Mouse (Mus musculus) lung, embryonic 16.5 days (tissue): ENCODE results near the gene Tlr9. TPM values are rescaled to one million over a fixed set of nuclear protein-coding genes. Genes with fewer than 3 reads are reported as not detected.

ENCODE experiments used
- ATAC-seq: fragments of 200-750 bp; cut with Nextera tagmentation; 2 replicates; pipeline ENCODE4 v1.8.0; 2017; ENCODE audit warnings: low read depth, mild to moderate bottlenecking, moderate library complexity
- H3K27ac ChIP-seq: fragments of 300-500 bp; sonication (generic); 2 replicates; pipeline ENCODE4 v1.5.1; 2014; ENCODE audit warnings: mild to moderate bottlenecking, control low read depth, low read length
- H3K27me3 ChIP-seq: fragments of 300-500 bp; sonication (generic); 2 replicates; pipeline ENCODE4 v1.6.1; 2014; ENCODE audit warnings: low read depth, low read length, mixed read lengths; ENCODE audit not compliant: control insufficient read depth, insufficient read depth
- H3K36me3 ChIP-seq: fragments of 300-500 bp; sonication (generic); 2 replicates; pipeline ENCODE4 v1.6.1; 2014; ENCODE audit warnings: low read length; ENCODE audit not compliant: control insufficient read depth, insufficient read depth
- H3K4me1 ChIP-seq: fragments of 300-500 bp; sonication (generic); replicated peaks from 2 replicates; pipeline ENCODE4 v1.6.1; 2014; ENCODE audit warnings: low read length, mixed read lengths; ENCODE audit not compliant: control insufficient read depth, insufficient read depth
- H3K4me2 ChIP-seq: fragments of 300-500 bp; sonication (generic); 2 replicates; pipeline ENCODE4 v1.6.1; 2014; ENCODE audit warnings: low read depth, low read length, control low read depth
- H3K4me3 ChIP-seq: fragments of 300-500 bp; sonication (generic); 2 replicates; pipeline ENCODE4 v1.5.1; 2014; ENCODE audit warnings: mild to moderate bottlenecking, low read length, control low read depth
- H3K9ac ChIP-seq: fragments of 300-500 bp; sonication (generic); 2 replicates; pipeline ENCODE4 v1.6.1; 2014; ENCODE audit warnings: low read length, control low read depth
- H3K9me3 ChIP-seq: fragments of 300-500 bp; sonication (generic); 2 replicates; pipeline ENCODE4 v1.6.1; 2016; ENCODE audit warnings: low read length; ENCODE audit not compliant: control insufficient read depth
- WGBS: fragments of 180-500 bp; shearing (Covaris S2); extraction: QIAGEN DNeasy Blood & Tissue Kit; methylation state at CpG from one replicate; pipeline ENCODE4 v1.1.7; 2014; 5-methylcytosine and 5-hydroxymethylcytosine counted together
- polyA plus RNA-seq: library from polyadenylated mRNA; unstranded; fragments of >200 nt; fragmentation: Nextera tagmentation; extraction: Ambion mirVana; gene quantifications from 2 replicates; pipeline ENCODE4 v1.2.1, GENCODE M21; 2015

Gene Tlr9
- polyA plus RNA-seq, 1 experiment from 2014 or later: not detected

DNA sequence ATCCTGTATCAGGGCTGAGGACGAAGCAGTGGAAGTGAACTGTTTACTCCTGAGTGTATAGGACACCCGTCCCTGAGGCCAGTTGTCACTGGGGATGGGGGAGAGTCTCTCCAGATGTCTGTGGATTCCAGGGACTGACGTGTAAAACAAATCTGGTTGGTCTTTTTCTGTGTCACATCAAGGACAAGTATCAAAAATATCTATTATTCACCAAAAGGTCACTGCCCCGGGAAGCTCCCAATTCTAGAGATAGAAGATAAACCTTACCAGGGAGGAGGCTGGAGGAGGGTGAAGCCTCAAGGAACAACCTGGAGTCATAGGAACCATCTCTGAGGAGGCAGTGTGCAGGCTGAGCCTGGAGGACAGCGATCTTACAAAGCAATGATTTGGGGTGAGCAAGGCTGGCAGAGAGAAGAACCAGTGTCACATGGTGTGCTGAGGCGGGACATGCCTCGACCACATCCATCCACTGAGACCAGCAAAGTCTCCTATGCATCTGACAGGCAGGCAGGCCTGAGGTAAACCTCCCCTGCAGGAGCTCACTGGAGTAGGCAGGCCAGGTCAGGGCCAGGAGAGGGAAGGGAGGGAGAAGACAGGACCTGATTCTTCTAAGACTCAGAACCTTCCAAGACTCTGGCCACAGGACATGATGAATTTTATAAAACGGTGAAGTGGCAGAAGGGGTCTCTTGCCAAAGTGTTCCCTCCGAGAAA lies 46.8 kb downstream of the Tlr9 start:
- no peaks in the 10 kb centered on the region for H3K9me3 ChIP-seq
- H3K27ac ChIP-seq: no peak overlapping the region
- no peaks in the 10 kb centered on the region; the same call in 1 of the 2 replicates for H3K4me1 ChIP-seq
- no peak overlapping the region for H3K4me3 ChIP-seq
- no peaks in the 10 kb centered on the region for H3K27me3 ChIP-seq
- ATAC-seq: no peak
- H3K9ac ChIP-seq: no peak overlapping the region
- WGBS: 47% methylated on average over 9 of the region's 9 CpGs
- H3K4me2 ChIP-seq: no peak overlapping the region
- H3K36me3 ChIP-seq: no peaks in the 10 kb centered on the region

DNA sequence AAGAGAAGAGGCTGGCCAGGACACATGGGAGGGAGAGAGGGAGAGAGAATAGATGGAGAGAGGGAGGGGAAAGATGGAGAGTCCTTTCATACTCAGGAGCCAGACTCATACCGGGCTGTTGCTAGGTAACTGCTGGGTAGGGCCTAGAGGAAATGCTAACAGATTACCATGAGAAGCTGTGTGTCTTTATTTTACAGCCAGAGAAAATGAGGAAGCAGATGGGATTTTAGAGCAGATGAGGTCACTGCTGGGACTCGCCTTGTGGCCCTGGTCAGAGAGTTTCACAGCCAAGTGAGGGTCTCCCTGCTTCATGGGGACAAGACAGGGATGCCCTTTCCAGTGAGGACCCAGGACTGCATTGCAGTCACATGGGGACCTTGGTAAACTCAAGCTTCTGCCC lies 47.5 kb downstream of the Tlr9 start:
- no peak overlapping the region for H3K4me2 ChIP-seq
- no peaks in the 10 kb centered on the region for H3K9me3 ChIP-seq
- 0 out of 2 replicates have a peak, but pooled peaks have one; percentile 29 for ATAC-seq
- no peak overlapping the region for H3K9ac ChIP-seq
- H3K4me3 ChIP-seq: no peak overlapping the region
- no peaks in the 10 kb centered on the region for H3K36me3 ChIP-seq
- 25% methylated on average over 2 of the region's 2 CpGs for WGBS
- H3K27ac ChIP-seq: no peak overlapping the region
- no peaks in the 10 kb centered on the region; the same call in 1 of the 2 replicates for H3K4me1 ChIP-seq
- H3K27me3 ChIP-seq: no peaks in the 10 kb centered on the region

DNA sequence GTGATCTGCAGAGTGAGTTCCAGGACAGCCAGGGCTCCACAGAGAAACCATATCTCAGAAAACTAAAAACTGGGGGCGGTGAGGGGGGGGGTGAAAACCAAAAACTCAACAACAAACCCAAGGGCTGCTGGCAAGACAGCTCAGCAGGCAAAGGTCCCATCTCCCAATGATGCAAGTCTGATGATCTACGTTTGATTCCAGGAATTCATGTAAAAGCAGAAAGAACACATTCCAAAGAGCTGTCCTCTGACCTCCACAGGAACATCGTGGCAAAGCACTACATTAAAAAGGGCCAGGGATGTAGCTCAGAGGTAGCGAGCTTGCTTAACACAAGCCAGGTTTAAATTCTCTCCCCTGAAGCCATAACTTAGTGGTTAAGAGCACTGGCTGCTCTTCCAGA lies 48.3 kb downstream of the Tlr9 start:
- H3K36me3 ChIP-seq: no peaks in the 10 kb centered on the region
- ATAC-seq: no peak
- H3K27me3 ChIP-seq: no peaks in the 10 kb centered on the region
- 59% methylated on average over 4 of the region's 4 CpGs for WGBS
- no peak overlapping the region for H3K4me2 ChIP-seq
- H3K9ac ChIP-seq: no peak overlapping the region
- H3K9me3 ChIP-seq: no peaks in the 10 kb centered on the region
- H3K4me3 ChIP-seq: no peak overlapping the region
- no peaks in the 10 kb centered on the region; the same call in 1 of the 2 replicates for H3K4me1 ChIP-seq
- H3K27ac ChIP-seq: no peak overlapping the region

DNA sequence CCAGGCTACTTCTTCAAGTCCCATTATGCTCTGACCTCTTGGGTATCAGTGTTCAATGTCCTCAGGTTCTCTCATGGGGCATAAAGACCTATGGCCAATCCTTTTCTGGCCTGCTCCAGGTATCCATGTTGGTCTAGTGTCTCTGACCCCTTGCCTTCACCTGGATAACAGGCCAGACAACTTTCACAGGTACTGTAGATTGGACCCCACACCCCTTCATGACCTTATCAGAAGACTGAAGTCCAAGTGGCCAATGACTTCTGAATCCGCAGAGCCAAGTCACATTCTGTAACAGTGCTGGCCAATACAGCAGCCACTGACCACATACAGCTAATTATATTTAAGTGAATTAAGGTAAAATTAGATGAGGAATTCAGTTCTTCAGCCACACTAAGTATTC lies 49.9 kb downstream of the Tlr9 start:
- ATAC-seq: no peak
- 91% methylated on average over 1 of the region's 1 CpGs for WGBS

DNA sequence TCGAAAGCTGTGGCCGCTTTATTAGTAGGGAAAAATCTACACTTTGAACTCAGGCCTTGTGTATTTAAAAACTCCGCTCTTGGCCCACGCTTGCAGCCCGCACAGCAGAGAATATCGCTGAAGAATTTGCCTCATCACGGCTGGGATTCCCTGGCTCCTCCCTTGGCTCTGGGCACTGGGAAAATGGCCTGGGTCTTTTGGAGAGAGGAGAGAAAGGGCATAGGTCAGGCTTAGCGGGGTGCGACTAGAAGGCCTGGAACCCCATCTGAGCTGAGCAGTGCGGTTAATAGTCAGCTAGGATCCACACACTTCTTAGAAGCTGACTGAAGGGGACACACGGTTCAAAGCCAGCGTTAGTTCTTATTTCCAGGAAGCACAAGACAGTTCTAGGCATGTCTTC lies 50.9 kb downstream of the Tlr9 start:
- no peak overlapping the region for H3K4me2 ChIP-seq
- H3K4me3 ChIP-seq: no peak overlapping the region
- no peaks in the 10 kb centered on the region for H3K36me3 ChIP-seq
- no peak overlapping the region for H3K9ac ChIP-seq
- no peaks in the 10 kb centered on the region for H3K4me1 ChIP-seq
- H3K9me3 ChIP-seq: no peaks in the 10 kb centered on the region
- no peaks in the 10 kb centered on the region for H3K27me3 ChIP-seq
- no peak for ATAC-seq
- WGBS: 77% methylated on average over 12 of the region's 12 CpGs
- no peak overlapping the region for H3K27ac ChIP-seq

More for the DNA sequence above, 49.9 kb downstream of the Tlr9 start:
- no peak overlapping the region for H3K4me3 ChIP-seq
- H3K9me3 ChIP-seq: no peaks in the 10 kb centered on the region
- no peak overlapping the region for H3K27ac ChIP-seq
- no peak overlapping the region for H3K9ac ChIP-seq
- H3K27me3 ChIP-seq: no peaks in the 10 kb centered on the region
- no peaks in the 10 kb centered on the region for H3K4me1 ChIP-seq
- H3K36me3 ChIP-seq: no peaks in the 10 kb centered on the region
- no peak overlapping the region for H3K4me2 ChIP-seq

DNA sequence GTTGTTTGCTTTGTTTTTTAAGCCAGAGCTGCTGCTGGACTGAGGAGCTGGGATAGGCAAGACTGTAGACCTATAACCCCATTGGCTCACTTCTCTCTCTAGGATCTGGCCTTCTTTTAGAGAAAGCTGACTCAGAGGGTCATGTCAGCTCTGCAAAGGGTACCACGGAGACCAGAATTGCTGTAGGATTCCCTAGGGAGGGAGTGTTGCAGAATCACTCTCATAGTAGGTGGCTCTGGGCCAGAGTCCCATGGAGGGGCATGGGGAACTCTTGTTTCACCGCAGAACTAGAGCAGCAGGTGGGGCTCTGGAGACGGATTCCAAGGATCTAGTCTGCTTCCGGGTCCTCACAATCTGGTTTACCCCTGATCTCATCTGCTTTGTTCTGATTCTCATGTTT lies 51.4 kb downstream of the Tlr9 start:
- no peak for ATAC-seq
- 49% methylated on average over 4 of the region's 4 CpGs for WGBS

DNA sequence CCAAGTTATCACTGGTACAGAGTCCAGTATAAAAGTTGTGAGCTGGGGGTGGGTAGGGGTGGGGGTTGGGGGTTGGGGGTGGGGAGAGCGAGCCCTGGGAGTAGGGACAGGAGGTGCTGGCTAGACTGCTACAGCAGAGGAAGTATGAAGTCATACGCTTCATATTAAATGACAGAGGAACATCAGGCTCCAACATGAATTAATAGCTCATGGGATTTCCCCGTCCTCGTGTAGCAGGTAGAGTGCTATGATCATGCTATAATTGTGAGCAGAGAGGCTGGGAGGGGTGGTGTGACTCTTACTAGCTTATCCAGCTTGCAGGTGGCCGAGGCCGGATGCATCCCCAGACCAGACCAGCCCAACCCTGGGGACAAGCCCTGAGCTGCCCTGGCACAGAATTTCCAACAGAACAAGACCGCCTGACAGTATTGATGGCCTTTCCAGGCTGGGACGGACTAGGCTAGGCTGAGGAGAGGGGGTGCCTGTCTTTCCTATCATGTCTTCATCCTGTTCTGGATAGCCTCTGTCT lies 52.3 kb downstream of the Tlr9 start:
- WGBS: 78% methylated on average over 8 of the region's 8 CpGs
- Histone ChIP-seq H3K9ac (no peak overlapping the region), H3K36me3 (no peaks in the 10 kb centered on the region), H3K27me3 (no peaks in the 10 kb centered on the region), H3K4me2 (no peak overlapping the region), H3K27ac (no peak overlapping the region), H3K4me3 (no peak overlapping the region), H3K9me3 (no peaks in the 10 kb centered on the region), H3K4me1 (no peaks in the 10 kb centered on the region)
- ATAC-seq: 0 out of 2 replicates have a peak, but pooled peaks have one; percentile 34

More for the DNA sequence above, 51.4 kb downstream of the Tlr9 start:
- Histone ChIP-seq H3K27me3 (no peaks in the 10 kb centered on the region), H3K4me3 (no peak overlapping the region), H3K36me3 (no peaks in the 10 kb centered on the region), H3K9ac (no peak overlapping the region), H3K9me3 (no peaks in the 10 kb centered on the region), H3K4me2 (no peak overlapping the region), H3K27ac (no peak overlapping the region), H3K4me1 (no peaks in the 10 kb centered on the region)

DNA sequence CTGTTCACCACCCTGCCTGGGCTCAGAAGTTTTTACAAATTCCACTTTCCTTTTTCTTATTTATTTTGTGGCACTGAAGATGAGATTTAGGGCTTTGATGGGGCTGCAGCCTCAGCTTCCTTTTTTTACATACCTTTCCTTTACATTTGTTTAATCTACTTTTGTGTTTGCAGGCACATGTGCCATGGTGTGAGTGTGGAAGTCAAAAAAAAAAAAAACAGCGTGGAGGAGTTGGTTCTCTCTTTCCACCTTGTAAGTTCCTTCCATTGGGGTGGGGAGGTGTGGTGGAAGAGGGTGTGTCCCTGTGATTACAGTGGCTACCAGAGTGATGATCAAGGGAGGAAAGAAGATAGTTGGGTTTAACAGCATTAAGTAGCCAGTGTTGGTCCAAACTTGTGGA lies 53.4 kb downstream of the Tlr9 start:
- Histone ChIP-seq H3K9me3 (no peaks in the 10 kb centered on the region), H3K4me2 (no peak overlapping the region), H3K9ac (no peak overlapping the region), H3K36me3 (no peaks in the 10 kb centered on the region), H3K4me3 (no peak overlapping the region), H3K27ac (no peak overlapping the region), H3K4me1 (0 out of 2 replicates have a peak, but pooled peaks cover 4% of the 10 kb centered on the region), H3K27me3 (no peaks in the 10 kb centered on the region)
- WGBS: 46% methylated on average over 1 of the region's 1 CpGs
- ATAC-seq: no peak
